Comparison of ENCODE assay signal across 27 mouse cellular contexts in genomic region chr13:54428771-54429170, GRCm38 (mm10). TPM values are rescaled to one million over a fixed set of nuclear protein-coding genes. Genes with fewer than 3 reads are reported as not detected.
DNase-seq lines count a peak whose midpoint lies in the region; ATAC-seq and TF ChIP-seq lines count a peak whose summit lies in the region.
"Had no signal": no experiment of that assay in that cellular context is flagged by ENCODE, and none has a peak within 500 bp of the region (broad histone marks: within the 10 kb centered on the region; RNA-seq: fewer than 3 reads in every experiment).

No protein-coding gene starts in this region.

- TF ChIP-seq POLR2A in lung, adult 2 months (IDR thresholded peaks at IDR 0.05; ENCODE audit: borderline replicate concordance, extremely low read depth, low read depth, low read length) = no peak

- 62% methylated on average over 3 of the region's 3 CpGs for WGBS in lung, postnatal 0 days
- 58% methylated on average over 3 of the region's 3 CpGs for WGBS in lung, adult 2 months
- 81% methylated on average over 3 of the region's 3 CpGs for WGBS in midbrain, embryonic 11.5 days
- WGBS in midbrain, embryonic 15.5 days = 77% methylated on average over 3 of the region's 3 CpGs

- peak; percentile 67 for DNase-seq in lung, postnatal 0 days (ENCODE audit: low spot score)
- DNase-seq in lung, adult 2 months = no peak
- peak; percentile 37 for DNase-seq in midbrain, embryonic 11.5 days (ENCODE audit: low spot score, missing footprints)
- DNase-seq in lung, postnatal 14 days = peak; percentile 35
- peak; percentile 59 for DNase-seq in lung, postnatal 36 days
- no peak for DNase-seq in heart, postnatal 25 days (ENCODE audit: low spot score)
- DNase-seq in cerebellum, adult 9-10 months = no peak
- DNase-seq: adrenal gland, adult 2 months; adrenal gland, postnatal 10 days; adrenal gland, postnatal 25 days; B cell, adult 2 months; cerebellum, adult 11-12 months; cerebellum, adult 2 months; cerebellum, adult 9-11 months; cerebellum, postnatal 14 days; cerebellum, postnatal 36 days; embryo, embryonic 11 days had no signal

- no peak overlapping the region for H3K9ac ChIP-seq in lung, postnatal 0 days (replicated peaks; ENCODE audit: low read depth)
- H3K9ac ChIP-seq in midbrain, embryonic 11.5 days (ENCODE audit: low read length) = no peak overlapping the region
- H3K9ac ChIP-seq in midbrain, embryonic 15.5 days = no peak overlapping the region
- H3K9ac ChIP-seq: embryonic facial prominence, embryonic 13.5 days; embryonic facial prominence, embryonic 15.5 days; forebrain, embryonic 12.5 days had no signal

- peaks cover 4% of the 10 kb centered on the region; the same call in 1 of the 2 replicates for H3K4me1 ChIP-seq in lung, postnatal 0 days (ENCODE audit: insufficient read depth, low read depth, low read length)
- H3K4me1 ChIP-seq in lung, adult 2 months (ENCODE audit: control insufficient read depth, insufficient read depth, low read length) = no peaks in the 10 kb centered on the region; the same call in 1 of the 2 replicates
- H3K4me1 ChIP-seq in midbrain, embryonic 11.5 days (ENCODE audit: control insufficient read depth, insufficient read depth, low read length) = no peaks in the 10 kb centered on the region
- H3K4me1 ChIP-seq in midbrain, embryonic 15.5 days = peaks cover 7% of the 10 kb centered on the region; the same call in 1 of the 2 replicates

- TF ChIP-seq CTCF in lung, postnatal 0 days (IDR thresholded peaks at IDR 0.05) = no peak
- no peak for TF ChIP-seq CTCF in lung, adult 2 months (IDR thresholded peaks at IDR 0.05; ENCODE audit: insufficient read depth, low read length)

- H3K4me2 ChIP-seq in lung, postnatal 0 days (replicated peaks; ENCODE audit: low read depth, low read length) = no peak overlapping the region
- no peak overlapping the region for H3K4me2 ChIP-seq in midbrain, embryonic 11.5 days
- no peak overlapping the region for H3K4me2 ChIP-seq in midbrain, embryonic 15.5 days
- H3K4me2 ChIP-seq: embryonic facial prominence, embryonic 13.5 days; embryonic facial prominence, embryonic 15.5 days; forebrain, embryonic 12.5 days had no signal

- H3K9me3 ChIP-seq in lung, postnatal 0 days (ENCODE audit: low read length) = no peaks in the 10 kb centered on the region
- H3K9me3 ChIP-seq in midbrain, embryonic 11.5 days (ENCODE audit: control insufficient read depth, low read length) = no peaks in the 10 kb centered on the region
- H3K9me3 ChIP-seq in midbrain, embryonic 15.5 days = no peaks in the 10 kb centered on the region
- H3K9me3 ChIP-seq: embryonic facial prominence, embryonic 13.5 days; embryonic facial prominence, embryonic 15.5 days; forebrain, embryonic 12.5 days had no signal

- peak; percentile 54 for ATAC-seq in lung, postnatal 0 days
- ATAC-seq in midbrain, embryonic 11.5 days (ENCODE audit: low FRiP score) = no peak
- no peak for ATAC-seq in midbrain, embryonic 15.5 days (replicated peaks)
- ATAC-seq: CD4-positive, CD25-positive, alpha-beta regulatory T cell, adult 4 months; forebrain, embryonic 14.5 days; forebrain, embryonic 16.5 days had no signal

- no peak overlapping the region for H3K27ac ChIP-seq in lung, postnatal 0 days (ENCODE audit: low read length)
- H3K27ac ChIP-seq in midbrain, embryonic 11.5 days (ENCODE audit: low read depth, low read length) = no peak overlapping the region
- H3K27ac ChIP-seq in midbrain, embryonic 15.5 days = no peak overlapping the region
- H3K27ac ChIP-seq: embryonic facial prominence, embryonic 13.5 days; embryonic facial prominence, embryonic 15.5 days; forebrain, embryonic 10.5 days; forebrain, embryonic 12.5 days had no signal

- intact Hi-C loops in heart, postnatal 25 days (cut with DNase I) = no loop called here

- no peaks in the 10 kb centered on the region for H3K36me3 ChIP-seq in lung, postnatal 0 days (ENCODE audit: insufficient read depth, low read length)
- no peaks in the 10 kb centered on the region for H3K36me3 ChIP-seq in midbrain, embryonic 11.5 days (ENCODE audit: control insufficient read depth, insufficient read depth, low read length)
- no peaks in the 10 kb centered on the region for H3K36me3 ChIP-seq in midbrain, embryonic 15.5 days (replicated peaks)
- H3K36me3 ChIP-seq: embryonic facial prominence, embryonic 13.5 days; embryonic facial prominence, embryonic 15.5 days; forebrain, embryonic 10.5 days; forebrain, embryonic 12.5 days; G1E had no signal

- H3K4me3 ChIP-seq in lung, postnatal 0 days (ENCODE audit: low read depth, low read length) = no peak overlapping the region
- no peak overlapping the region for H3K4me3 ChIP-seq in lung, adult 2 months (replicated peaks; ENCODE audit: extremely low read depth, low read depth, low read length)
- no peak overlapping the region for H3K4me3 ChIP-seq in midbrain, embryonic 11.5 days (ENCODE audit: low read depth, low read length)
- H3K4me3 ChIP-seq in midbrain, embryonic 15.5 days = no peak overlapping the region
- H3K4me3 ChIP-seq: embryonic facial prominence, embryonic 13.5 days; embryonic facial prominence, embryonic 15.5 days; erythroblast, embryonic 14.5 days; forebrain, embryonic 10.5 days; forebrain, embryonic 12.5 days had no signal

- H3K27me3 ChIP-seq in lung, postnatal 0 days (replicated peaks; ENCODE audit: insufficient read depth, low read length) = no peaks in the 10 kb centered on the region
- no peaks in the 10 kb centered on the region for H3K27me3 ChIP-seq in midbrain, embryonic 11.5 days (ENCODE audit: control insufficient read depth, insufficient read depth, low read length)
- H3K27me3 ChIP-seq in midbrain, embryonic 15.5 days (replicated peaks) = no peaks in the 10 kb centered on the region
- H3K27me3 ChIP-seq: embryonic facial prominence, embryonic 13.5 days; embryonic facial prominence, embryonic 15.5 days; forebrain, embryonic 12.5 days had no signal

- no peak for TF ChIP-seq EP300 in lung, postnatal 0 days (IDR thresholded peaks at IDR 0.05)

RNA-seq across cellular contexts. Expression of gene Thoc3, which starts 39.9 kb away (rescaled TPM):
- 56.5 and 60.8 TPM in 2 replicates for polyA plus RNA-seq in lung, postnatal 0 days (2015; fragmentation: Nextera tagmentation; extraction: Ambion mirVana)
- polyA plus RNA-seq in lung, adult 2 months (2012; rRNA removed) = 27.8 and 35.6 TPM in 2 replicates
- 161 and 163 TPM in 2 replicates for polyA plus RNA-seq in midbrain, embryonic 11.5 days (2014; fragmentation: Nextera tagmentation; extraction: Ambion mirVana)
- 109 and 112 TPM in 2 replicates for polyA plus RNA-seq in midbrain, embryonic 15.5 days (2015; fragmentation: Nextera tagmentation; extraction: Ambion mirVana)
- 10 to 100 TPM; 17.7 to 23.4 TPM for total RNA-seq in heart, postnatal 25 days (2021)

RNA-seq across cellular contexts. Expression of gene Cplx2, which starts 57.6 kb away (rescaled TPM):
- polyA plus RNA-seq in lung, postnatal 0 days (2015; fragmentation: Nextera tagmentation; extraction: Ambion mirVana) = 3.0 and 3.1 TPM in 2 replicates
- polyA plus RNA-seq in lung, adult 2 months (2012; rRNA removed) = 6.1 and 7.0 TPM in 2 replicates
- 14.7 and 14.8 TPM in 2 replicates for polyA plus RNA-seq in midbrain, embryonic 11.5 days (2014; fragmentation: Nextera tagmentation; extraction: Ambion mirVana)
- polyA plus RNA-seq in midbrain, embryonic 15.5 days (2015; fragmentation: Nextera tagmentation; extraction: Ambion mirVana) = 31.1 and 32.8 TPM in 2 replicates
- total RNA-seq in heart, postnatal 25 days (2021) = 1 to 10 TPM; 2.7 to 2.8 TPM
- total RNA-seq: G1E had no signal
- polyA plus RNA-seq: CD4-positive, CD25-positive, alpha-beta regulatory T cell, adult 4 months; G1E had no signal

Comparison
In these comparisons a context has a peak if more than half of its experiments do, and no peak if none do; other contexts are left out.
1. DNase-seq: peak in lung, postnatal 0 days (single experiment), midbrain, embryonic 11.5 days (single experiment), lung, postnatal 14 days (single experiment) and lung, postnatal 36 days (single experiment); none in lung, adult 2 months (single experiment), heart, postnatal 25 days (single experiment) and cerebellum, adult 9-10 months (single experiment).